16 mouse cellular contexts compared by ENCODE assay signal in the genomic region with DNA sequence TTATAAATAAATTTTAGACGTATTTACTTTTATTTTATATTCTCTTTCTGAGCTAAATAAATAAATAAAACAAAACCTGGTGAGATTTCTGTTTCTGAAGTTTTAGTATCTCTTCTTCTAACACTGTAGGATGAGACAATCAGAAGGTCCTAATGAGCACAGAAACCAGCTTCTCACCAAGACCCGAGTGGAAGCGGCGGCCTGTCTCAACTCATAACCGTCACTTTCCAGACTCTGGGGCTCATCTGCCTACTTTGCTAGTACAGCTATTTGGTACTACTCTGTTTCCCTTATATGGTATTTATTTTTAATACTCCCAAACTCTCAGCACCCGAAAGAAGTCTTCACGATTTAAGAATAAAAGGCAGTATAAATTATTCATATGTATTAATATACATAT.
"Had no signal": no experiment of that assay in that cellular context is flagged by ENCODE, and none has a peak within 500 bp of the region (broad histone marks: within the 10 kb centered on the region; RNA-seq: fewer than 3 reads in every experiment).

No protein-coding gene starts in this region.

- H3K9me3 ChIP-seq: neural tube, embryonic 12.5 days; neural tube, embryonic 13.5 days; neural tube, embryonic 15.5 days; stomach, embryonic 15.5 days had no signal

- H3K4me2 ChIP-seq: neural tube, embryonic 12.5 days; neural tube, embryonic 13.5 days; neural tube, embryonic 15.5 days; stomach, embryonic 15.5 days had no signal

- H3K4me1 ChIP-seq: stomach, embryonic 15.5 days had no signal

- H3K36me3 ChIP-seq: neural tube, embryonic 12.5 days; neural tube, embryonic 13.5 days; neural tube, embryonic 15.5 days; stomach, embryonic 15.5 days had no signal

- H3K27me3 ChIP-seq: neural tube, embryonic 12.5 days; neural tube, embryonic 13.5 days; neural tube, embryonic 15.5 days; stomach, embryonic 15.5 days had no signal

- H3K27ac ChIP-seq: neural tube, embryonic 12.5 days; neural tube, embryonic 13.5 days; neural tube, embryonic 15.5 days; stomach, embryonic 15.5 days; stomach, postnatal 0 days had no signal

- H3K9ac ChIP-seq: neural tube, embryonic 12.5 days; neural tube, embryonic 13.5 days; neural tube, embryonic 15.5 days; stomach, embryonic 15.5 days had no signal

- DNase-seq: right cerebral cortex, adult 18-20 months; right cerebral cortex, postnatal 14 days; right cerebral cortex, postnatal 25 days; right cerebral cortex, postnatal 4 days; spleen, adult 18-20 months; thymus, adult 18-20 months; thymus, adult 2 months; thymus, postnatal 14 days; thymus, postnatal 25 days; thymus, postnatal 36 days; thymus, postnatal 4 days had no signal

- H3K4me3 ChIP-seq: neural tube, embryonic 12.5 days; neural tube, embryonic 13.5 days; neural tube, embryonic 15.5 days; stomach, embryonic 15.5 days had no signal
